Mouse (Mus musculus) midbrain, postnatal 0 days (tissue): ENCODE measurements around the gene Ggt5. TPM values are rescaled to one million over a fixed set of nuclear protein-coding genes. Genes with fewer than 3 reads are reported as not detected.

Experiments
- ATAC-seq: fragments of 200-750 bp; cut with Nextera tagmentation; 2 replicates; pipeline ENCODE4 v1.8.0; 2017; ENCODE audit warnings: moderate number of reproducible peaks, mild to moderate bottlenecking, moderate TSS enrichment, moderate library complexity; ENCODE audit not compliant: low FRiP score
- DNase-seq: peaks from one replicate; pipeline ENCODE4 v3.0.0-alpha.2; 2015; ENCODE audit warnings: low spot score
- H3K27ac ChIP-seq: fragments of 300-500 bp; sonication (generic); 2 replicates; pipeline ENCODE4 v1.5.1; 2014; ENCODE audit warnings: low read depth, mild to moderate bottlenecking, low read length, mixed read lengths
- H3K27me3 ChIP-seq: fragments of 300-500 bp; sonication (generic); 2 replicates; pipeline ENCODE4 v1.6.1; 2014; ENCODE audit warnings: low read length, control low read depth, mixed read lengths; ENCODE audit not compliant: insufficient read depth
- H3K36me3 ChIP-seq: fragments of 300-500 bp; sonication (generic); 2 replicates; pipeline ENCODE4 v1.6.1; 2014; ENCODE audit warnings: low read length, control low read depth, mixed read lengths; ENCODE audit not compliant: insufficient read depth
- H3K4me1 ChIP-seq: fragments of 300-500 bp; sonication (generic); 2 replicates; pipeline ENCODE4 v1.6.1; 2014; ENCODE audit warnings: mild to moderate bottlenecking, control low read depth, antibody characterized with exemption, low read length, mixed read lengths; ENCODE audit not compliant: insufficient read depth
- H3K4me2 ChIP-seq: fragments of 300-500 bp; sonication (generic); 2 replicates; pipeline ENCODE4 v1.6.1; 2014; ENCODE audit warnings: low read depth, mild to moderate bottlenecking, low read length, mixed read lengths; ENCODE audit not compliant: poor library complexity, severe bottlenecking
- H3K4me3 ChIP-seq: fragments of 300-500 bp; sonication (generic); 2 replicates; pipeline ENCODE4 v1.5.1; 2014; ENCODE audit warnings: low read depth, mild to moderate bottlenecking, low read length, moderate library complexity
- H3K9ac ChIP-seq: fragments of 300-500 bp; sonication (generic); replicated peaks from 2 replicates; pipeline ENCODE4 v1.6.1; 2014; ENCODE audit warnings: mild to moderate bottlenecking, low read length, moderate library complexity, mixed read lengths; ENCODE audit not compliant: poor library complexity, severe bottlenecking
- H3K9me3 ChIP-seq: fragments of 300-500 bp; sonication (generic); 2 replicates; pipeline ENCODE4 v1.6.1; 2016; ENCODE audit warnings: low read length, control low read depth
- CTCF ChIP-seq: IDR thresholded peaks from 2 replicates; pipeline ENCODE4 v1.5.1; 2016; ENCODE audit warnings: antibody characterized with exemption, mild to moderate bottlenecking
- whole genome bisulfite sequencing: fragments of 180-500 bp; shearing (Covaris S2); extraction: QIAGEN DNeasy Blood & Tissue Kit; methylation state at CpG from one replicate; pipeline ENCODE4 v1.1.7; 2014; 5-methylcytosine and 5-hydroxymethylcytosine counted together
- polyA plus RNA-seq: library from polyadenylated mRNA; unstranded; fragments of >200 nt; fragmentation: Nextera tagmentation; extraction: Ambion mirVana; gene quantifications from 2 replicates; pipeline ENCODE4 v1.2.1, GENCODE M21; 2015
- total RNA-seq: library from RNA; depleted of rRNA; stranded (reverse); fragments of >200 nt; gene quantifications from 2 replicates; pipeline ENCODE4 v1.2.3, GENCODE M21; 2014

Gene Ggt5
- total and polyA plus RNA-seq, 2 experiments from 2014 or later = 1.3 to 5.8 TPM

- no peaks in the 10 kb centered on the region for H3K4me1 ChIP-seq
- no peaks in the 10 kb centered on the region for H3K27me3 ChIP-seq
- TF ChIP-seq CTCF = no peak
- H3K27ac ChIP-seq = 0 out of 2 replicates have a peak overlapping the region, but pooled peaks have one; percentile 51
- H3K36me3 ChIP-seq = peaks cover 54% of the 10 kb centered on the region
- DNase-seq = peak; percentile 88
- ATAC-seq = peak; percentile 46
- 65% methylated on average over 3 of the region's 3 CpGs for WGBS
- no peak overlapping the region for H3K4me3 ChIP-seq
- no peak overlapping the region for H3K4me2 ChIP-seq
- no peaks in the 10 kb centered on the region for H3K9me3 ChIP-seq
- H3K9ac ChIP-seq = no peak overlapping the region
Measured at GRCm38 (mm10) chr10:75647362-75647761, 58.2 kb downstream of the Ggt5 start.

GRCm38 (mm10) chr10:75648091-75648490 is 59.0 kb downstream of the Ggt5 start:
- no peaks in the 10 kb centered on the region for H3K4me1 ChIP-seq
- no peaks in the 10 kb centered on the region for H3K27me3 ChIP-seq
- no peak overlapping the region for H3K4me3 ChIP-seq
- H3K4me2 ChIP-seq = no peak overlapping the region
- no peak overlapping the region for H3K9ac ChIP-seq
- no peaks in the 10 kb centered on the region for H3K9me3 ChIP-seq
- TF ChIP-seq CTCF = no peak
- ATAC-seq (no peak), DNase-seq (no peak)
- peak overlapping the region; percentile 51; the same call in 1 of the 2 replicates for H3K27ac ChIP-seq
- H3K36me3 ChIP-seq = peaks cover 61% of the 10 kb centered on the region
- 97% methylated on average over 6 of the region's 6 CpGs for WGBS

- Histone ChIP-seq H3K4me1 (no peaks in the 10 kb centered on the region), H3K9ac (no peak overlapping the region), H3K27me3 (no peaks in the 10 kb centered on the region), H3K4me2 (no peak overlapping the region), H3K27ac (no peak overlapping the region), H3K9me3 (no peaks in the 10 kb centered on the region), H3K36me3 (peaks cover 70% of the 10 kb centered on the region), H3K4me3 (no peak overlapping the region)
- TF ChIP-seq CTCF = no peak
- DNase-seq (no peak), ATAC-seq (no peak)
- WGBS = 95% methylated on average over 7 of the region's 7 CpGs
Measured at GRCm38 (mm10) chr10:75649001-75649400, 59.9 kb downstream of the Ggt5 start.

GRCm38 (mm10) chr10:75649406-75649995 is 60.4 kb downstream of the Ggt5 start:
- Histone ChIP-seq H3K9me3 (no peaks in the 10 kb centered on the region), H3K4me1 (no peaks in the 10 kb centered on the region), H3K9ac (no peak overlapping the region), H3K27ac (no peak overlapping the region), H3K4me3 (no peak overlapping the region), H3K4me2 (no peak overlapping the region), H3K36me3 (peaks cover 75% of the 10 kb centered on the region), H3K27me3 (no peaks in the 10 kb centered on the region)
- WGBS = 96% methylated on average over 4 of the region's 4 CpGs
- TF ChIP-seq CTCF = no peak
- ATAC-seq = no peak
- DNase-seq = no peak

- Histone ChIP-seq H3K27ac (no peak overlapping the region), H3K4me3 (no peak overlapping the region), H3K36me3 (peaks cover 84% of the 10 kb centered on the region), H3K27me3 (no peaks in the 10 kb centered on the region), H3K4me1 (no peaks in the 10 kb centered on the region), H3K9me3 (no peaks in the 10 kb centered on the region), H3K9ac (no peak overlapping the region), H3K4me2 (no peak overlapping the region)
- no peak for ATAC-seq
- DNase-seq = no peak
- 94% methylated on average over 6 of the region's 6 CpGs for WGBS
- no peak for TF ChIP-seq CTCF
Measured at GRCm38 (mm10) chr10:75650306-75650902, 61.3 kb downstream of the Ggt5 start.

GRCm38 (mm10) chr10:75651381-75652068 is 62.4 kb downstream of the Ggt5 start:
- Histone ChIP-seq H3K27me3 (no peaks in the 10 kb centered on the region), H3K9ac (no peak overlapping the region), H3K36me3 (peaks cover 88% of the 10 kb centered on the region), H3K4me2 (no peak overlapping the region), H3K4me1 (no peaks in the 10 kb centered on the region), H3K4me3 (no peak overlapping the region), H3K27ac (no peak overlapping the region), H3K9me3 (no peaks in the 10 kb centered on the region)
- ATAC-seq (no peak), DNase-seq (no peak)
- WGBS = 93% methylated on average over 16 of the region's 16 CpGs
- no peak for TF ChIP-seq CTCF
